Mouse (Mus musculus) heart, embryonic 16.5 days (tissue): ENCODE data around the gene H2-M10.4. TPM values are rescaled to one million over a fixed set of nuclear protein-coding genes. Genes with fewer than 3 reads are reported as not detected.
"Not testable (repeated sequence)": the region's sequence is repeated elsewhere in the genome, so short reads cannot be mapped to it uniquely, and the experiment has no call there.

Source experiments
- ATAC-seq: fragments of 200-750 bp; cut with Nextera tagmentation; replicated peaks from 2 replicates; pipeline ENCODE4 v1.8.0; 2017; ENCODE audit warnings: moderate number of reproducible peaks; ENCODE audit not compliant: insufficient read depth, low FRiP score; ENCODE audit errors: extremely low read depth
- H3K27ac ChIP-seq: fragments of 300-500 bp; sonication (generic); 2 replicates; pipeline ENCODE4 v1.5.1; 2014; ENCODE audit warnings: mild to moderate bottlenecking, low read length, control low read depth, moderate library complexity
- H3K27me3 ChIP-seq: fragments of 300-500 bp; sonication (generic); 2 replicates; pipeline ENCODE4 v1.6.1; 2014; ENCODE audit warnings: low read length, mixed read lengths; ENCODE audit not compliant: control insufficient read depth, insufficient read depth
- H3K36me3 ChIP-seq: fragments of 300-500 bp; sonication (generic); 2 replicates; pipeline ENCODE4 v1.6.1; 2014; ENCODE audit not compliant: control insufficient read depth, insufficient read depth
- H3K4me1 ChIP-seq: fragments of 300-500 bp; sonication (generic); 2 replicates; pipeline ENCODE4 v1.6.1; 2014; ENCODE audit warnings: low read length, mixed read lengths; ENCODE audit not compliant: control insufficient read depth, insufficient read depth
- H3K4me2 ChIP-seq: fragments of 300-500 bp; sonication (generic); 2 replicates; pipeline ENCODE4 v1.6.1; 2014; ENCODE audit warnings: low read depth, mild to moderate bottlenecking, control low read depth, low read length
- H3K4me3 ChIP-seq: fragments of 300-500 bp; sonication (generic); 2 replicates; pipeline ENCODE4 v1.5.1; 2014; ENCODE audit warnings: mild to moderate bottlenecking, control low read depth, low read length
- H3K9ac ChIP-seq: fragments of 300-500 bp; sonication (generic); 2 replicates; pipeline ENCODE4 v1.6.1; 2014; ENCODE audit warnings: low read length, control low read depth
- H3K9me3 ChIP-seq: fragments of 300-500 bp; sonication (generic); replicated peaks from 2 replicates; pipeline ENCODE4 v1.6.1; 2016; ENCODE audit warnings: low read length; ENCODE audit not compliant: control insufficient read depth
- WGBS: fragments of 180-500 bp; shearing (Covaris S2); extraction: QIAGEN DNeasy Blood & Tissue Kit; methylation state at CpG from one replicate; pipeline ENCODE4 v1.1.7; 2014; 5-methylcytosine and 5-hydroxymethylcytosine counted together
- polyA plus RNA-seq: library from polyadenylated mRNA; unstranded; fragments of >200 nt; fragmentation: Nextera tagmentation; extraction: Ambion mirVana; gene quantifications from 2 replicates; pipeline ENCODE4 v1.2.1, GENCODE M21; 2015

The H2-M10.4 gene
- not detected in 2 replicates for polyA plus RNA-seq

DNA sequence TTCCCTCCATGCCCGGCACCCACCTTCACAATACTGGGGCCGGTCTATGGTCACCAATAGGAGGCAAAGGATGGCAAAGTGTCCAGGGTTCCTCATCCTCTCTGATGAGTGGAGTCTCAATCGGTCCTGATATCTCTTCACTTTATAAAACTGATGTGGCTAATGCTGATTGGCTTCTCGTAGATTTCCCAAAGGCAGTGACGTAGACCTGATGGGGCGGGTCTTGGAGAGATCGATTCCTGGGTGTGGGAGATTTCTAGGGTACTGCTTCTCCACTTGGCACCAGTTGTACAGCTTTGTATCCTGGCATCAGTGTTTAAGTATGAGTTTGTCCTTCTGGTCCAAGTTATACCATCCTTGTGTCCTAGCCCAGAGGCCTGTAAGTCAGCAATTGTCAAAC is at the start of gene H2-M10.4:
H2-M10.4 (minus strand) TSS at position 101 of the 400 bp plus-strand sequence.
- Histone ChIP-seq H3K27me3 (no peaks in the 10 kb centered on the region), H3K4me1 (no peaks in the 10 kb centered on the region), H3K9me3 (no peaks in the 10 kb centered on the region), H3K4me2 (no peak within 1 kb of the TSS), H3K36me3 (no peaks in the 10 kb centered on the region), H3K9ac (no peak within 1 kb of the TSS), H3K27ac (no peak within 1 kb of the TSS), H3K4me3 (no peak within 1 kb of the TSS)
- ATAC-seq, result no peak
- 89% methylated on average over 7 of the region's 7 CpGs for WGBS

DNA sequence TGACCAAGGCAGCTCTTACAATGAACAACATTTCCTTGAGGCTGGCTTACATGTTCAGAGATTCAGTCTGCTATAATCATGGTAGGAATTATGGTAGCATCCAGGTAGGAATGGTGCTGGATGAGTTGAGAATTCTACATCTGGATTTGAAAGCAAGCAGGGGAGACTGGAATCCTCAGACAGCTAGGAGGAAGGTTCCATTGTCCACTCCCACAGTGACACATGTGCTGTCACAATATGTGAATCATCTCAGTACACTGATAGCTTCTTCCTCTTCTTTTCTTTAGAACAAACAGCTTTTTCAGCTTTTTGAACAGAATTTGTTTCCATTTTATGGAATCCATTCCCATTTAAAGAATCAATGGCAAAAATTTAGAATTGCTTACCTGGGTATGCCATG is 41.8 kb upstream of the H2-M10.4 start:
- no peak for ATAC-seq
- Histone ChIP-seq H3K9me3 (no peaks in the 10 kb centered on the region), H3K27me3 (no peaks in the 10 kb centered on the region), H3K4me2 (no peak overlapping the region), H3K9ac (no peak overlapping the region), H3K4me3 (no peak overlapping the region), H3K27ac (no peak overlapping the region), H3K4me1 (no peaks in the 10 kb centered on the region), H3K36me3 (no peaks in the 10 kb centered on the region)

DNA sequence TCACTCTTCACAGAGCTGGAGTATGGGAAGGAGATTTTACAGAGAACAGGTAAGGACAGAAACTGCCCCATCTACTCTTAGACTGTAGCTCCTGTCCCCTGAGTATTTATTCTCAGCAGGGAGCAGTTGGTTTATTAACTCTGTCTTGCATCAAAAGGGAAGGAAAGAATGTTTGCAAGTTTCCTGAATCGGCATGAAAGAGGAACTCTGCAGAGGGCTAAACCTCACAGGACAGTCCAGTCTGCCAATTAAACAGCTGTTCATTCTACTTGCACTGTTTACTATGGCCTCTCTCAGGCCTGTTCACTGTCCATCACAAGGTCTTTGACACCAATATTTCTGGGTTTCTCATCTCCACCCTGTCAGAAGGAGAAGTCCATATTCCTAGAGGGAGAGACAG is 38.3 kb upstream of the H2-M10.4 start:
- 47% methylated on average over 1 of the region's 1 CpGs for WGBS
- no peak overlapping the region for H3K4me2 ChIP-seq
- no peak overlapping the region for H3K4me3 ChIP-seq

DNA sequence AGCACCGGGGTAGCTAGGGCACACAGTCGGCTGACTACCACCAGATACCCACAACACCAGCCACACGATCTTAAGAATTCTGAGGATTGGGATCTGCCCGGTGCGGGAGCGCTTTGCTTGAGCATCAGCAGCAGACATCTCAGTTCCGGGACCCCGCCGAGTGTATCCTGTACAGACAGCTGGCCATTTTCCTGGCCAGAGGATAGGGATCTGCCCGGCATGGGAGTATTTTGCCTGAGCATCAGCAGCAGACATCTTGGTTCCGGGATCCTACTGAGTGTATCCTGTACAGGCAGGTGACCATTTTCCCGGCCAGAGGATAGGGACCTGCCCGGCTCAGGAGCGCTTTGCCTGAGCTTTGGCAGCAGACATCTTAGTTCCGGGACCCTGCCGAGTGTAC is 26.0 kb upstream of the H2-M10.4 start:
- 83% methylated on average over 16 of the region's 16 CpGs for WGBS
- ATAC-seq, H3K36me3 ChIP-seq, H3K9me3 ChIP-seq, H3K27me3 ChIP-seq, H3K4me2 ChIP-seq, H3K4me1 ChIP-seq, H3K9ac ChIP-seq, H3K4me3 ChIP-seq, H3K27ac ChIP-seq: not testable (repeated sequence)

More for the DNA sequence above, 38.3 kb upstream of the H2-M10.4 start:
- H3K36me3 ChIP-seq, result no peaks in the 10 kb centered on the region
- ATAC-seq, result no peak
- H3K4me1 ChIP-seq, result no peaks in the 10 kb centered on the region
- no peak overlapping the region for H3K27ac ChIP-seq
- H3K9me3 ChIP-seq, result no peaks in the 10 kb centered on the region
- H3K9ac ChIP-seq, result no peak overlapping the region
- H3K27me3 ChIP-seq, result no peaks in the 10 kb centered on the region

DNA sequence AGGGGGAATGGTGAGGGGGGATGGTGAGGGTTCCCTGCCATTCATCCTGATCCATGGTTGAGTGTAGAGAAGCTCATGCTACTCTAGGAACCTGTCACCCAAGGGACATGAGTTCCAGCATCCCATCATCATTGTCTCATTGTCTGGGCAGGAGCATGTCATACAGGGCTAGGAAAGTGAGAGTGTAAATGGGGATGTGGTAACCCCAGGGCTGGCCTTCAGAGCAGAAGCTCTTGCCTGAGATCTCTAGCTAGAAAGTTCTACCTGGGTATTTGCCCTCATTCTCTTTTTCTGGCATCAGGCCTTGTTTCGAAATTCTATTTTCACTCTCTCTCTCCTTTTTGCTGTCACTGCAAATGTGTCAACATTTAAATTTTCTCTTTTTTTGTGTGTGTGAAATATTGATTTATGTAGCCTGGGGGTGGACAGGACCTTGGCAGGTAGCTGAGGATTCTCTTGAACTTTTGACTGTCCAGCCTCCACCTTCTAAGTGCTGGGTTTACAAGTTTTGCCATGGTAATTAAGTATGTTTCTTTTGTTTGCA is 24.6 kb upstream of the H2-M10.4 start:
- Histone ChIP-seq H3K4me1 (no peaks in the 10 kb centered on the region), H3K36me3 (no peaks in the 10 kb centered on the region), H3K27ac (no peak overlapping the region), H3K9ac (no peak overlapping the region), H3K27me3 (no peaks in the 10 kb centered on the region), H3K4me3 (no peak overlapping the region), H3K9me3 (no peaks in the 10 kb centered on the region), H3K4me2 (no peak overlapping the region)
- ATAC-seq, result no peak
- WGBS, result 57% methylated on average over 1 of the region's 1 CpGs

DNA sequence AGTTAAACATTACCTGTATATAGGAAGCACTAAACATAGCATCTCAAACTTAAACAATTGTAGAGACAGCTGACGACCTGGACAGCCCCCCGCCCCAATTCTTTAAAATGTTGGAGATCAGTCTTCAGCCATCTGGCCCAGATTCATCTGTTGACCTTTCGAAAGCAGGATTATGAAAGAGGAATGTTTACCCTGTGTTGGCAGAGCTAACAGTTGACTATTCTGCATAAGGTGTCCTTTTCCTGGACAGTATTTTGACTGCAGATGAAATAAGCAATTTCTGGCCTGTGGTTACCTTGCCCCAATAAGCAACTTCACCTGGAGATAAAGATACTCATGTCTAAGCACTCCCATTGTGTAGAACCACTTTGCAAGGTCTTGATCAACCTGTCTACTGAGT is 21.7 kb upstream of the H2-M10.4 start:
- Histone ChIP-seq H3K4me2 (no peak overlapping the region), H3K9ac (no peak overlapping the region), H3K9me3 (no peaks in the 10 kb centered on the region), H3K27me3 (no peaks in the 10 kb centered on the region), H3K4me3 (no peak overlapping the region), H3K4me1 (no peaks in the 10 kb centered on the region), H3K36me3 (no peaks in the 10 kb centered on the region), H3K27ac (no peak overlapping the region)
- no peak for ATAC-seq
- WGBS, result 75% methylated on average over 3 of the region's 3 CpGs

DNA sequence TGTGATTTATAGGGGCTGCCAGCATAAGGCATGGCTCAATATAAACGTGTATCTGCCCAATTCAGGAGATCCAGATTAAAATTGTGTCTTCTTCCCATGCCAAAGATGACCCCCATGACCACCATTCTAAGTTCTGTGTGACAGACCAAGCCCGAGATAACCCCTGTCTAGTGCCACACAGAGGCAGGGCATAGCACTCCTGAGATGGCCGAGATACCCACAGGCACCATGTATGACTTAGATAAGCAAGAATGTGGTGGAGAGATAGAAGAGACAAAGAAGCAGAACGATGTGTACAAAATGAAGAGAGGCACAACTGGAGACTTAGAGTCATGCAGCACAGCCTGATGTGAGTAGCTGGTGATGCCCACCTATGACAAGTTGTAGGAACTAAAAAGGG is 5.9 kb downstream of the H2-M10.4 start:
- Histone ChIP-seq H3K27me3 (no peaks in the 10 kb centered on the region), H3K4me3 (no peak overlapping the region), H3K4me1 (no peaks in the 10 kb centered on the region), H3K36me3 (no peaks in the 10 kb centered on the region), H3K4me2 (no peak overlapping the region), H3K9ac (no peak overlapping the region), H3K27ac (no peak overlapping the region), H3K9me3 (no peaks in the 10 kb centered on the region)
- WGBS, result 52% methylated on average over 4 of the region's 4 CpGs
- ATAC-seq, result no peak

DNA sequence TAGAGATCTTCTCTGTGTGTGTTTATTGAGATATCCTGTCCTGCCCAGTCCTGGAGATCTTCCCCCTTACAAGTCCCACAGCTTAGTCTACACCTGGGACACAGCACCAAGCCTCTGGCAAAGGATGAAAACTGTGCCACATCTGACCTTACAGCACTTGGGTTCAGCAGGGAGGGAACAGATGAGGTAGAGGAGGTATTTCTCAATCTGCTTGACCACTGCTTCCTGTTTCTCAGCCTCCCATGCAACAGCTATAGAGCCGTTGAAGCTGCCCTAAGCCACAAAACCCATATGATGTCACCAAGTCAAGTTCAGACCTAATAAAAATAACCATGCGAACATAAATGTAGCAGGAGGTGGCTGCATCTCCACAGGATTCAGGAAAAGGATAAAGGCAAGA is 30.7 kb downstream of the H2-M10.4 start:
- H3K27ac ChIP-seq, result no peak overlapping the region
- no peak overlapping the region for H3K9ac ChIP-seq
- H3K4me1 ChIP-seq, result no peaks in the 10 kb centered on the region
- WGBS, result 55% methylated on average over 2 of the region's 2 CpGs
- H3K36me3 ChIP-seq, result no peaks in the 10 kb centered on the region
- no peak for ATAC-seq
- no peak overlapping the region for H3K4me2 ChIP-seq
- H3K27me3 ChIP-seq, result no peaks in the 10 kb centered on the region
- H3K9me3 ChIP-seq, result no peaks in the 10 kb centered on the region
- H3K4me3 ChIP-seq, result no peak overlapping the region

DNA sequence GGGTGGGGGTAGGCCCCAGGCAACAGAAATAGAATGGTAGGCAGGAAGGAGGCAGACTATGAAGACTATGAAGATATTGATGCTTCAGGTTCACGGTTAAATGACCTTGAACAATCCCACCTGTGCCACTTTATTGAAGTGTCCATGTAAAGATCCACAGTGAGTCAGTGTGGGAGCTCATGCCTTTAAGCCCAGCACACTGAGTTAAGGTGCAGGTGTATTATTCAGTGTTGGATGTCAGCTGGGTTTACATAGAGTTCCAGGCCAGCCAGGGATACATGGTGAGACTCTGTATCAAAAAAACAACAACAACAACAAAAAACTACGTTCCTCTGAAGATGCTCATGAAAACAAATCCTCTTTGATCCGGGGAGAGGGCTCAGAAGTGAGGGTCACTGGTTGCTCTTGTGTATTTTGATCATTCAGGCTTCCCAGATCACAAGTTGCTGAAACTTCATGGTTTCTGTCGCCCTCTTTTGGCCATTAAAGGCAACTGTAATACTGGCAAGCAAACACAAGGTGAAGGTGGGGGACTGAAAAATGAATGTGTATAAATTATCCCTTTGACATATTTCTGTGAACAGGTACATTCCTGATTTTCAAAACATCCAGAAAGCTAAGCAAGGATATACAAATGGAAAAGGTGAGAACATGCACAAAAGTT is 43.9 kb downstream of the H2-M10.4 start:
- Histone ChIP-seq H3K27me3 (no peaks in the 10 kb centered on the region), H3K9me3 (peaks cover 4% of the 10 kb centered on the region; the same call in 1 of the 2 replicates), H3K27ac (no peak overlapping the region), H3K36me3 (no peaks in the 10 kb centered on the region), H3K4me1 (no peaks in the 10 kb centered on the region), H3K4me3 (no peak overlapping the region), H3K9ac (no peak overlapping the region), H3K4me2 (no peak overlapping the region)
- WGBS, result 17% methylated on average over 4 of the region's 4 CpGs
- ATAC-seq, result no peak
